Mouse (Mus musculus): ENCODE results near the gene Tmem50b. TPM values are rescaled to one million over a fixed set of nuclear protein-coding genes. Genes with fewer than 3 reads are reported as not detected.
"Not testable (repeated sequence)": the region's sequence is repeated elsewhere in the genome, so short reads cannot be mapped to it uniquely, and the experiment has no call there.

Gene Tmem50b
- 10 to 100 TPM in 4 of 26 experiments, 1 to 10 TPM in 22; 2.1 to 25.5 (median 6.7) TPM for total RNA-seq (2018; cell fraction: chromatin; rRNA removed)
- 10 to 100 TPM; 18.3 to 42.3 (median 27.8) TPM for total RNA-seq (2018; cell fraction: cytosol; rRNA removed)
- total RNA-seq (2018; cell fraction: nucleus; rRNA removed), result 10 to 100 TPM; 11.6 to 43.2 (median 22.6) TPM
- 30.7 to 45.3 TPM (median 34.4 TPM) in 3 replicates for polyA plus RNA-seq (2018)

DNA sequence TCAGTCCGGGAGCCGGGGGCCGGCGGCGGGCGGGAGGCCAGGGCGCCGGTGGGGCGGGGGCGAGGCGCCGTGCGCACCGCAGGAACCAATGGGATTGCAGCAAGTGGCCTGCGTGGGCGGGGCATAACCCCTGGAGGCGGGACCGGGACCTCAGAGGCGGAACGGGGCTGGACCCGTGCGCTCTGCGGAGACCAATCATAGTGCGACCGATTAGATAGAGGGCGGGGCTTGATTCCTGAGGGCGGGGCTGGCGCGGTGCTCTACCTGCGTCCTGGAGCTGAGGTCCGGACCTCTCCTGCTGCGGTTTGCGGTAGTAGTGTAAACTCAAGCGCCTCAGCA, at the start of gene Tmem50b:
Gene Tmem50b (minus strand): TSS at position 129 of the 339 bp plus-strand sequence.
- peak within 1 kb of the TSS; percentile 67 for H3K4me3 ChIP-seq (ENCODE audit: inconsistent target)
- WGBS (ENCODE audit: missing documents), result 0% methylated on average over 34 of the region's 34 CpGs
- H3K27ac ChIP-seq, result no peak within 1 kb of the TSS
- H3K36me3 ChIP-seq (ENCODE audit: inconsistent target), result peaks cover 4% of the 10 kb centered on the region; the same call in 1 of the 2 replicates
- peaks cover 45% of the 10 kb centered on the region for H3K79me2 ChIP-seq (ENCODE audit: inconsistent target)

DNA sequence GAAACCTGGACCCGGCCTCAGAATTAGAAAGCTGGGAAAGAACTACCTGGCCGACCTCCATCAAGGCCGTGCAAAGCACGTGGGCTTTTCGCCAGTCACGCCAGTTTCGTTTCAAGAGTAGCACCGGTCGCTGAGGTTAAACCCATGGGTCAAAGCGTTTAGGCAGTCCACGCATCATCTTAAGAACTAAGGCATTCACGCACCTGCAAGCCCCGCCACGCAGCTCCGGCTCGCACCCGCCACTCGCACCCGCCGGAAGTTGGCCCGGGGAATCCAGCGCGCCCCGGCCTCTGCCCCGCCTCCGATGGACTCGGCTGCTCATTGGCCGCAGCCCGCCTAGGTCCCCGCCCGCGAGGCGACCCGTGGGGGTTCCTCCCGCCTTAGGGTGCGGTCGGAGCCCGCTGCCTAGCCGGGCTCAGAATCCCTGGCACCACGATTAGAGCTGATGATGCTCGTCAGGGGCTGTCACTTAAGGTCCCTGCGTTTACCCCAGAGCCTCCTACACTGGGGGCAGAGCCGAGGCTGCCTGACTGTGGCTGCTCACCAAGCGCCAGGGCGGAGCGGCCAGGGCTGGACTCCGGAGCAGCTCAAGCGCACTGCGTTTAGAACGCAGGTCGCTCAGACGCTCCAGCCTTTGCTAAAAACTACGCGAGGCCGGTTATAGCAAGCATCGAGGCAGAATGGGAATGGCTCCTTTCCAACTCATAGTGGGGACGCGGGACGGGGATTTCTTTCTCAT, 49.2 kb upstream of the Tmem50b start, which contains the start of gene Gart:
Gene Gart (minus strand): TSS at position 272 of the 739 bp plus-strand sequence.
- under 1% methylated on average over 57 of the region's 59 CpGs for WGBS (ENCODE audit: missing documents)
- H3K36me3 ChIP-seq (ENCODE audit: inconsistent target), result peaks cover 5% of the 10 kb centered on the region
- H3K79me2 ChIP-seq (ENCODE audit: inconsistent target), result peaks cover 88% of the 10 kb centered on the region
- peak within 1 kb of the TSS; percentile 99 for H3K27ac ChIP-seq
- H3K4me3 ChIP-seq (ENCODE audit: inconsistent target), result peak within 1 kb of the TSS; percentile 87

DNA sequence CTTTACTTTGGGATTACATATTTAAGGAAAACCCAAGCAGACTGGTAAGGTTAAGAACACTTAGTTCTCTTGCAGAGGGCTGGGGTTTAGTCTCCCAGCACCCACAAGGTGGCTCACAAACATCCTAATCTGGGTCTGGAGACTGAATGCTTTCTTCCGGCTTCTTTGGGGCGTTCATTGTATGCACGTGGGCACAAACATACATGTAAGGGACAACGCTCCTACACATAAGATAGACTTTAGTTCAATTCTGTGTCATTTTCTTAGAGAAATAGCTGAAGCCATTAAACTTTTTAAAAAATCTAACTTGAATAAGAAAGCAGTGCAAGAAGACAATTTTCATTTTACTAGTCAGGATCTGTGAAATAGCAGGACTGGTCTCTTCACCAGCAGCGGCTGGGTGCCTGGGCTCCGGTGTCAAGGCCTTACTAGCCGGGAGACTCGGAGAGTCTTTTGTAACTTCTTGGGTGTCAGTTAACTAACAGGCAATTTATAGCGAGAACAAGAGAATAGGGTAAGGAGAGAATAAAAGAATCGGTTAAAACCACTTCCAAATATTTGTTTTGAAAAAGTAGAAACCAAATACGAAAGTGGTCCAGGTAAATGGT, 48.5 kb upstream of the Tmem50b start:
- H3K36me3 ChIP-seq (ENCODE audit: inconsistent target), result 0 out of 2 replicates have a peak, but pooled peaks cover 6% of the 10 kb centered on the region
- H3K4me3 ChIP-seq (ENCODE audit: inconsistent target), result peak overlapping the region; percentile 81
- H3K79me2 ChIP-seq (ENCODE audit: inconsistent target), result peaks cover 83% of the 10 kb centered on the region
- under 1% methylated on average over 11 of the region's 11 CpGs for WGBS (ENCODE audit: missing documents)
- peak overlapping the region; percentile 46 for H3K27ac ChIP-seq

DNA sequence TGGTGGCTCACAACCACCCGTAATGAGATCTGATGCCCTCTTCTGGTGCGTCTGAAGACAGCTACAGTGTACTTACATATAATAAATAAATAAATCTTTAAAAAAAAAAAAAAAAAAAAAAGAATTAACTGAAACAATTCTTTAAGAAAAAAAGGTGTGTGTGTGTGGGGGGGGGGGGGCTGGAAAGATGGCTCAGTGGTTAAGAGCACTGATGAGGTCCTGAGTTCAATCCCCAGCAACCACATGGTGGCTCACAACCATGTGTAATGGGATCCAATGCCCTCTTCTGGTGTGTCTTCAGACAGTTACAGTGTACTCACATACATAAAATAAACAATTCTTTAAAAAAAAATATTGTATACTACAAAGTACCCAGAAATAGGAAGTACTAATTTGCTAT, 47.8 kb upstream of the Tmem50b start:
- not testable (repeated sequence) for H3K27ac ChIP-seq; H3K36me3 ChIP-seq (ENCODE audit: inconsistent target)
- H3K79me2 ChIP-seq (ENCODE audit: inconsistent target), result peaks cover 76% of the 10 kb centered on the region
- peak overlapping the region; percentile 81; the same call in 1 of the 2 replicates for H3K4me3 ChIP-seq (ENCODE audit: inconsistent target)
- no CpG with 5 or more reads among the region's 2 CpGs for WGBS (ENCODE audit: missing documents)

DNA sequence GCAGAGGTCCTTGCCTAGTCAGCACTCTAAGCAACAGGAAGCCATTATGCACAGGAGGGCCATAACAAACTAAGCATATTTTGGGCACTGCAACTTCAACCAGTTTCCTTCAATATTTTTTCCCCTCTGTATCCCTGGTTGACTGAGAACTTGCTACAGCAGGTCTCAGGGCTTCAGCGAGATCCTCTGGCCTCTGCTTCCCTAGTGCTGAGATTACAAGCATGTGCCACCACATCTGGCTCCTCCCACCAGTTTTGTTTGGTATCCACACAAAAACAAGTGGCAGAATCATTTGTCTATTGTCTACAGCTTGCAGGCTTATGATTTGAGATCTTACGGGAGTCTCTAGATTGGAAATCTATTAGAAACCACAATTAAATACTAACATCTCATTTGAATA, 47.3 kb upstream of the Tmem50b start:
- WGBS (ENCODE audit: missing documents), result 73% methylated on average over 2 of the region's 2 CpGs
- Histone ChIP-seq H3K79me2 (ENCODE audit: inconsistent target) (peaks cover 71% of the 10 kb centered on the region), H3K4me3 (ENCODE audit: inconsistent target) (no peak overlapping the region), H3K36me3 (ENCODE audit: inconsistent target) (peaks cover 11% of the 10 kb centered on the region; the same call in 1 of the 2 replicates), H3K27ac (no peak overlapping the region)

DNA sequence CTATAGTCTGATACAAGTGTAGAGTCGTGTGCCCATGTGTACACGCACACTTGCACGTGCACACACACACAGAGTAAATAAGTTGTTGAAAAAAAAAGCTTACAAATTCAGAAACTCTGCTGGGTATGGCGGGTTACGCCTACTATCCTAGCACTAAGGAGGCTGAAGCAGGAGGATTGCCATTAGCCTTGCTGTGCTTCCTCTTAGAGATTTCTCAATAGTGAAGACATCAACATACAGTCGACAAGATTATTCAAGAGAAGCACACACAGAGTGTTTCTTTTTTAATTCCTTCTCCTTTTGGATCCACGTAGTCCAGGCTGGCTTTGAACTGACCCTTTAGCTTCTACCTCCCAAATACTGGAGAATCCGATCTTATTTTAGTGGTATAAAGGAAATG, 42.6 kb upstream of the Tmem50b start:
- WGBS (ENCODE audit: missing documents), result 80% methylated on average over 8 of the region's 8 CpGs
- Histone ChIP-seq H3K36me3 (ENCODE audit: inconsistent target) (peaks cover 34% of the 10 kb centered on the region; the same call in 1 of the 2 replicates), H3K79me2 (ENCODE audit: inconsistent target) (peaks cover 35% of the 10 kb centered on the region)

DNA sequence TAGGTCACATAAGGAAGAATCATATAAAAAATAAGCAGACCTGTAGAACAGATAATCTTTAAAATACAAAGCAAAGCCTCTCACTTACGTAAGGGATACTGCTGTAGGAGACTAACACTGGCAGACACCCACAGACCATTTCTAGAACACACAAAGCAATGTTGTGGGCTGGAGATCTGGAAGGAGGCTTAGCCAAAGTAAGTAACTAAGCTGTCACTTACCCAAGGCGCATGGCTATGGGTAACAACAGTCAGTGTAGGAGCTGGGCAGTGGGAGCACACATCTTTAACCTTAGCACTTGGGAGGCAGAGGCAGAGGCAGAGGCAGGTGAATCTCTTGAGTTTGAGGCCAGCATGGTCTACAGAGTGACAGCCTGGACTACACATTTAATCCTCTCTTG, 42.0 kb upstream of the Tmem50b start:
- H3K79me2 ChIP-seq (ENCODE audit: inconsistent target), result peaks cover 30% of the 10 kb centered on the region
- no peak overlapping the region for H3K27ac ChIP-seq
- H3K36me3 ChIP-seq (ENCODE audit: inconsistent target), result peaks cover 34% of the 10 kb centered on the region; the same call in 1 of the 2 replicates
- H3K4me3 ChIP-seq (ENCODE audit: inconsistent target), result no peak overlapping the region
- 97% methylated on average over 2 of the region's 2 CpGs for WGBS (ENCODE audit: missing documents)

More for the DNA sequence above, 42.6 kb upstream of the Tmem50b start:
- Histone ChIP-seq H3K4me3 (ENCODE audit: inconsistent target) (no peak overlapping the region), H3K27ac (no peak overlapping the region)

DNA sequence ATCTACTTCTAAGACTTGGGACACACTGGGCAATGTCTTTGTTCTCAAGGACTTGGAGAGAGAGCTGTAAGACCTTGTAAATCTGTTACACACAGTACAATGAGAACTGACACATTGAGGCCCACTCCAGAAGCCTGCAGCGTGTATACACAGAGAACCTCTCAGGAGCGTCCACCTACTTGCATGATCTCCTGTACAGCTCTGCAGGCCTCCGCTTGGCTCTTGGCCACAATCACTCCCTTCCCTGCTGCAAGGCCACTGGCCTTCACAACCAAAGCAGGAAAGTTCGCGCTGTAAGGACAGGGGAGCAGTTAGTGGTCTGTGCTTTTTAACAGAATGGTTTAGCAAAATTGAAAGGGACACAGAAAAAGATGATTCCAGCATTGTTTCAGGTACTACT, 41.6 kb upstream of the Tmem50b start:
- WGBS (ENCODE audit: missing documents), result 96% methylated on average over 5 of the region's 5 CpGs
- Histone ChIP-seq H3K27ac (no peak overlapping the region), H3K79me2 (ENCODE audit: inconsistent target) (peaks cover 25% of the 10 kb centered on the region), H3K4me3 (ENCODE audit: inconsistent target) (no peak overlapping the region), H3K36me3 (ENCODE audit: inconsistent target) (peaks cover 34% of the 10 kb centered on the region; the same call in 1 of the 2 replicates)

DNA sequence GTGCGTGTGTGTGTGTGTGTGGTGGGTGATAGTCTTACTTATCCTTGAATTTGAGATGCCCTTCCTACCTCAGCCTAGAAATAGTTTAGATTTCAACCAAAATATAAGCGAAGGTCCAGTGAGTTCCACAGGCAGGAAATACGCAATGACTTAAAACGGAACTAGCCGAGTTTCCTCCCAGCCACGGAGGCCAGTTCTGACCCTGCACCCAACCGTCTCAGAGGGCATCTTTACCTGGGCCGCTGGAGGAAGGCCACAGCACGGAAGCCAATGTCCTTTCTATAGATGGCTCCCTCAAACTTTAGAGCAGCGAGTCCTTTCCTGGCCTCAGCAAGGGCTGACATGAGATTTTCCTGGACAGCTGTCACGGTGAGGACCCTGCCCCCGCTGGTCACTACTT, 36.0 kb upstream of the Tmem50b start:
- 65% methylated on average over 12 of the region's 12 CpGs for whole genome bisulfite sequencing (ENCODE audit: missing documents)
- H3K36me3 ChIP-seq (ENCODE audit: inconsistent target), result peaks cover 37% of the 10 kb centered on the region

DNA sequence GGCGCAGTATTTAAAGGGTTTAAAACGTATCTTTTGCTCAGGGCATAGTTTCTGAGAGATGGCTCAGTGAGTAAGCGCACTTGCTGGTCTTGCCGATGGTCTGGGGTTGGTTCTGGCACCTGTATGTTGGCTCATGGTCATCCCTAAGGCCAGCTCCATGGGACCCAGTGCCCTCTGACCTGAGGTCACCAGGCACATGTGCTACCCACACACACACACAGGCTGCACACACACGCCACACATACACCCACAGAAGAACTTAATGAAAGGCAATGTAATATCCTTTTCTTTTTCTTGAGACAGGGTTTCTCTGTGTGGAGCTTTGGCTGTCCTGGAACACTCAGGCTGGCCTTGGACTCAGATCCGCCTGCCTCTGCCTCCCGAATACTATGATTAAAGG, 35.3 kb upstream of the Tmem50b start:
- no peak overlapping the region for H3K4me3 ChIP-seq (ENCODE audit: inconsistent target)
- peaks cover 30% of the 10 kb centered on the region for H3K36me3 ChIP-seq (ENCODE audit: inconsistent target)
- H3K27ac ChIP-seq, result no peak overlapping the region
- 93% methylated on average over 7 of the region's 7 CpGs for WGBS (ENCODE audit: missing documents)
- H3K79me2 ChIP-seq (ENCODE audit: inconsistent target), result no peaks in the 10 kb centered on the region

More for the DNA sequence above, 36.0 kb upstream of the Tmem50b start:
- no peaks in the 10 kb centered on the region for H3K79me2 ChIP-seq (ENCODE audit: inconsistent target)
- no peak overlapping the region for H3K4me3 ChIP-seq (ENCODE audit: inconsistent target)
- H3K27ac ChIP-seq, result no peak overlapping the region

DNA sequence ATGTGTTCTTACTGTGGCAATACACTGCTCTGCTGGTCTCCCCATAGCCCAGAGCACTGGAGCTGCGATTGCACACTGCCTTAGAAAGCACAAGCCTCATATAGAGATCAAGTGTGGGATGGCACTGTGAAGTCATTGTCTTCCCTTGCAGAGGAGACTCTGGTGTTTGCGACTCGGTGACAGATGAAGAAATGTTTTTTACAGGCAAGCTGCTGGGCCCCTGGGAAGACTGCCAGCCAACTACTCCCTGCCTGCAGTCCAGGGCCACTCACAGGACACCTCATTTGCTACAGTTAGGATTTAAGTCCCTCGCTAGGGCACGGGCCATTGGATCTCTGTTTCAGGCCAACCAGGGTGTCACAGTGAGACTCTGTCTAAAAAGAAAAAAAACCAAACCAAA, 34.8 kb upstream of the Tmem50b start:
- Histone ChIP-seq H3K27ac (no peak overlapping the region), H3K36me3 (ENCODE audit: inconsistent target) (peaks cover 25% of the 10 kb centered on the region), H3K4me3 (ENCODE audit: inconsistent target) (no peak overlapping the region), H3K79me2 (ENCODE audit: inconsistent target) (no peaks in the 10 kb centered on the region)
- 95% methylated on average over 5 of the region's 5 CpGs for WGBS (ENCODE audit: missing documents)

DNA sequence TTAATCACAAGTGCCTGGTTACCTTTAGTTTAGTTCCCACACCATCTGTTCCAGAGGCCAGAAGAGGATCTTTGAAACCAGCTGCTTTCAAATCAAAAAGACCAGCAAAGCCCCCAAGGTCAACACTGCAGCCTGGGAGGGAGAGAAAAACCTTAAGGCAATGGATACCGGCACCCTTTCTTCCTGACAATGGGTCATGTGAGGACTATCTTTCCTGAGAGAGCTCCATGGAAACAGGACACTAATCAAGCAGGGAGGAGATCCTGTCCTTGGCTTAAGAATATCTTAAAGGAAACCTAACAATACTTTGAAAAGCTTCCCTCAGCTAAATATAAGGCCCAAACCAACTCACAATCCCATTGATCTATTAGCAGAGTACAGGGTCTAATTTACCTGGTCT, 33.0 kb upstream of the Tmem50b start:
- no peaks in the 10 kb centered on the region for H3K79me2 ChIP-seq (ENCODE audit: inconsistent target)
- H3K36me3 ChIP-seq (ENCODE audit: inconsistent target), result peaks cover 21% of the 10 kb centered on the region
- H3K27ac ChIP-seq, result no peak overlapping the region
- H3K4me3 ChIP-seq (ENCODE audit: inconsistent target), result no peak overlapping the region
- WGBS (ENCODE audit: missing documents), result 100% methylated on average over 1 of the region's 1 CpGs

DNA sequence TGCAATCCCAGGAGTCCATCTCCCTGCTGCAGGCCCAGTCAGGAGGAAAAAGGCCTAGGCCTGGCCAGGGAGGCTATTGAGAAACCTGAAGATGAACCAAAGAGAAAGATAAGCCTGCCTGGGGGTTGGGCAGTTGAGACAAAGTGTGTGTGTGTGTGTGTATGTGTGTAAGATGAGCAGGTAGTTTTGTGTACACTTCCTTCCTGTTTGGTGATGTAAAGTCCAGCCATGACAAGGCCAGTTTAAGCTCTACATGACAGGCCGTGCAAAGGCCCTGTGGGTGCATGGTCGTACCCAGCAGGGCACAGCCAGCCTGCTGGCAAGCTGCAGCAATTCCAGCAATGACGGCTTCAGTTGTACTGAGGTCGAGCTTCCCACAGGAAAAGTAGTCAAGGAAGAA, 32.1 kb upstream of the Tmem50b start:
- H3K79me2 ChIP-seq (ENCODE audit: inconsistent target), result no peaks in the 10 kb centered on the region; the same call in 1 of the 2 replicates
- peaks cover 27% of the 10 kb centered on the region for H3K36me3 ChIP-seq (ENCODE audit: inconsistent target)
- H3K27ac ChIP-seq, result no peak overlapping the region
- 91% methylated on average over 4 of the region's 4 CpGs for WGBS (ENCODE audit: missing documents)
- H3K4me3 ChIP-seq (ENCODE audit: inconsistent target), result no peak overlapping the region

DNA sequence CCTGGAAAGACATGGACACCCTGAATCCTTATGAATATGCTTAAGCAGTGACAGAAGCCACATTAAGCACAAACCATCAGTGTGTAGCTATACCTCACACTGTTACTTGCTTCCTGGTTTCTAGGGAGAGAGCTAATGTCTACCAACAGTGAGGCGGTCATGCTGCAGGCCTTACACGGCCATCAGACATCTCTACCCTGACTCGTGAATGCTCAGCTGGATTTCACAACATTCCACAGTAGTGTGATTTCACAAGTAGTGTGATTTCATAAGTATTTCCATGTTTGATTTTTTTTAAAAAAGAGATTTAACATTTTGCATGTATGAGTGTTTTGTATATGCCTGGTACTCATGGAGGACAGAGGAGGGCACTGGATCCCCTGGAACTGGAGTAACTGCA, 31.1 kb upstream of the Tmem50b start:
- H3K36me3 ChIP-seq (ENCODE audit: inconsistent target), result peaks cover 29% of the 10 kb centered on the region
- no peak overlapping the region for H3K4me3 ChIP-seq (ENCODE audit: inconsistent target)
- H3K27ac ChIP-seq, result no peak overlapping the region
- 24% methylated on average over 3 of the region's 3 CpGs for WGBS (ENCODE audit: missing documents)
- no peaks in the 10 kb centered on the region; the same call in 1 of the 2 replicates for H3K79me2 ChIP-seq (ENCODE audit: inconsistent target)

DNA sequence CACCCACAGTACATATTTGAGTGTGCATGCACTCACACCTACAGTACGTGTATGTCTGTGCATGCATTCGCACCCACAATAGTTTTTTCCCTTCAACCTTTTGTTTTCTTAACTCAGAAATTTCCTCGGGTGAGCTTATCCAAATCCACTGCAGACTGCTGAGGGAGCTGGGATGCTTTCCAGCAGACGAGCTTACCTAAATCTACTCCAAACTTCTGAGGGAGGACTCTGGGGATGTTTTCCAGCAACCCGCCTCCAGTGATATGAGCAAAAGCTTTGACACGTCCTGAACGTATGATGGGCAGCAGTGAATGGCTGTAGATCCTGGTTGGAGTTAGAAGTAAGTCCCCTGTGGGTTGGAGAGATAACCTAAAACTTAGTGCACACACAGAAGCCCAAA, 30.2 kb upstream of the Tmem50b start:
- Histone ChIP-seq H3K4me3 (ENCODE audit: inconsistent target) (no peak overlapping the region), H3K27ac (no peak overlapping the region), H3K79me2 (ENCODE audit: inconsistent target) (no peaks in the 10 kb centered on the region; the same call in 1 of the 2 replicates), H3K36me3 (ENCODE audit: inconsistent target) (peaks cover 31% of the 10 kb centered on the region; the same call in 1 of the 2 replicates)
- 94% methylated on average over 7 of the region's 7 CpGs for WGBS (ENCODE audit: missing documents)

All from macrophage (primary cell).